Comparison of ENCODE assay signal across 18 mouse cellular contexts in genomic region chr19:60465726-60466125, GRCm38 (mm10). TPM values are rescaled to one million over a fixed set of nuclear protein-coding genes. Genes with fewer than 3 reads are reported as not detected.
"Had no signal": no experiment of that assay in that cellular context is flagged by ENCODE, and none has a peak within 500 bp of the region (broad histone marks: within the 10 kb centered on the region; RNA-seq: fewer than 3 reads in every experiment).

No protein-coding gene starts in this region.

- H3K4me3 ChIP-seq: limb, embryonic 13.5 days; neural tube, embryonic 12.5 days had no signal

- H3K36me3 ChIP-seq: limb, embryonic 13.5 days; neural tube, embryonic 12.5 days had no signal

- DNase-seq: kidney, adult 9 months; kidney, postnatal 36 days; left cerebral cortex, postnatal 4 days; lung, adult 2 months; lung, postnatal 14 days; midbrain, embryonic 14.5 days; right cerebral cortex, postnatal 4 days; spleen, adult 18-20 months; thymus, adult 18-20 months; thymus, postnatal 14 days had no signal

- H3K4me2 ChIP-seq: limb, embryonic 13.5 days; neural tube, embryonic 12.5 days had no signal

RNA-seq across cellular contexts. Expression of gene Prlhr, which starts 2.4 kb away (rescaled TPM):
- total RNA-seq: liver, adult 2 months; megakaryocyte-erythroid progenitor cell, adult 5-6 weeks; neutrophil, adult 5-6 weeks had no signal
- polyA plus RNA-seq: kidney, postnatal 0 days; limb, embryonic 13.5 days; liver, adult 2 months; liver, embryonic 14.5 days; lung, adult 2 months; neural tube, embryonic 12.5 days; stomach, embryonic 14.5 days had no signal
